Mouse (Mus musculus) frontal cortex, postnatal 10 days (tissue): ENCODE results near the gene Gm20878.
"Not testable (repeated sequence)": the region's sequence is repeated elsewhere in the genome, so short reads cannot be mapped to it uniquely, and the experiment has no call there.

ENCODE experiments used
- DNase-seq, 2 experiments: peaks; one replicate each; pipeline ENCODE4 v3.0.0; 2022; ENCODE audit warnings: low spot score in 2 of 2, mixed read lengths in 1 of 2

Gm20878 gene

GRCm38 (mm10) chr4:41941272-41941671 is at the start of gene Gm20878:
Gm20878 (plus strand) TSS chr4:41941572.
- not testable (repeated sequence) for DNase-seq

- not testable (repeated sequence) for DNase-seq
These were observed 38.1 kb upstream of the Gm20878 start, which contains the start of gene Gm21541 for GRCm38 (mm10) chr4:41903310-41903709. Gm21541 (plus strand) TSS chr4:41903610.

- not testable (repeated sequence) for DNase-seq
These were observed 24.4 kb downstream of the Gm20878 start, which contains the start of gene Fam205a4 for GRCm38 (mm10) chr4:41965758-41966157. Fam205a4 (plus strand) TSS chr4:41966058.
